Mouse (Mus musculus): Measurements from ENCODE around the gene Eno2.
"Not testable (repeated sequence)": the region's sequence is repeated elsewhere in the genome, so short reads cannot be mapped to it uniquely, and the experiment has no call there.

Eno2 gene

DNA sequence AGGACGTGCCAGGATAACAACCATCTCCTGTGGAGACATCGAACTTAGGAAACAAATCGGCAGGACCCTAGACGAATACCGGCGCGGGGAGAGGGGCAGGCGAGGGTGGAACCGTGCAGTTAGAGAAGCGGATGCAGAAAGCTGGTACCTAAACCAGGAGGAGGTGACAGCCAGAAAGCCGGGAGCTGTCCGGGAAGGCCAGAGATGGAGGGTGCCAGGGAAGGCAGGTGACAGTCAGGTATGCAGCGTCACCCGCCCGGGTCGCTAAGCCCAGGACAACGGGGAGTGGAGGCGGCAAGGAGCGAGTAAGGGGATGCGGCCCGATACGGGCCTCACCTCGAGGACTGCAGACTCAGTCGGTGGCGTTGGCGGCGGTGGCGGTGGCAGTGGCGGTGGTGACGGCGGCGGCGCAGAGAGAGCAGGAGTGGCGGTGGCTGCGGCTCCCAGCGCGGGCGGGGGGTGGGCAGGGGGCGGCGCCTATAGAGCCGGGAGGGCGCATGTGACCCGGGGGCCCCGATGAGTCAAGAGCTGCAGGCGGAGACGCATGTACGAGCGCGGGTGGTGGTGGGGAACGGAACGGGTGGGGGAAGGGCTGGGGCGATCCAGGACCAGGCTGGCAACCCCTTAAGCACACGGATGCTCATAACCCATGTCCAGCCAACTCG is at the start of gene Eno2:
TSS of gene Eno2 (minus strand) at position 573 of the 665 bp plus-strand sequence.
- DNase-seq = peak in 1 of 2 experiments; percentile 48

DNA sequence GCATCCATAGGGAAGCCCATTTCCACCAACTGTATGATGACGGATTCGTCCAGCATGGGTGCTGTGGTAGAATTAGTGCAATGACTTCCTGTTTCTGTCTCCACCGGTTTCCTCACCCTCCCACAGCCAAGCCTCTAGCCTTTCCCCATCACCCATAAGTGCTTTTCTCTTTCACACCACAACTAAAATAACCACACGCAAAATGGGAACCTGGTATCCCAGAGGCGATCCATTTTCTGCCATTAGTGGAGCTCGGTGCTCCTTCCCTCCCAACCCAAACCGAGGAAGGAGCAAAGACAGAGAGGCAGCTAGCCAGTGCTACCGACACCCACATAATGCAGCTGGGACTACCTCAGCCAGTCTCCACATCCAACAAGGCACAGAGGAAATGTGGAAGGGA is 48.5 kb upstream of the Eno2 start:
- DNase-seq = no peak

DNA sequence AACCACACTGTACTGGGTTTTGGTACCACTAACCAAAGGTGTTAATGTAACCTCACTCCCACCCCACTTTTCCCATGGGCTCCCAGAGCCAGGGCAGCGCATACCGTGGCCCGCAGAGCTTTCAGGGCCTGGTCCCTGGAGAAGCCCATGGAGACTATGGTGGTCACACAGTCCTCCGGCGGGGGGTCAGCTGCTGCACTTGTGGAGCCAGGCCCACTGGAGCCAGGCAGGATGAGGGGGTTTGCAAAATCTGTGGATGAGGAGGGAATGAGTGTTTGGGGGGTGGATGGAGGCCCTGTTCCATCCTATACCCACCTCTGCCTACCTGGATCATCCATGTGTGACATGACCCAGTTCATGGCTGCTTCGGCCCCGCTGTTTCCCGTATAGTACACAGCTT is 48.1 kb upstream of the Eno2 start:
- no peak for DNase-seq

GRCm38 (mm10) chr6:124817125-124817524 is 47.7 kb upstream of the Eno2 start:
- DNase-seq = no peak

GRCm38 (mm10) chr6:124816611-124817010 is 47.1 kb upstream of the Eno2 start:
- no peak for DNase-seq

GRCm38 (mm10) chr6:124814858-124815774 is 45.6 kb upstream of the Eno2 start:
- no peak for DNase-seq

GRCm38 (mm10) chr6:124814448-124814847 is 45.0 kb upstream of the Eno2 start:
- no peak for DNase-seq

- DNase-seq = peak; percentile 93
These were observed 44.5 kb upstream of the Eno2 start, which contains the start of gene Tpi1 for GRCm38 (mm10) chr6:124813933-124814332. Tpi1 (minus strand) TSS chr6:124814296.

DNA sequence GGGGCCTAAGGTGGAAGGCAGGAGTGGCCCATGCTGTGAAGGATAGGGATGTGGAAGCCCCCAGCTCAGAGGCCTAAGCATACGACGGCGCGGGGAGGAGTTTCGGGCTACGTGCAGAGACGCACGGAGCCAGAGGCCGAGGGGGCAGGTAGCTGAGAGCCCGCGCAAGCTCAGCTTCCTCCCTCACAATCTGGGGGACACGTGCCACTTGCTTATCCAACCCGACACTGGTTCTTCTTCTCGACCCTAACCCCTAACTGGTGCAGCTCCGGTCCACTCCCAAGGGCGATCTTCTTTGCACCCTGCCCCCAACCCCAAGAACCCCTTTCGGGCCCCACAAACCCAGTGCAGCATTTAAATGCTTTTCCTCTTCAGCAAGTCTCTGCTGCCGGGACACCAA is 44.0 kb upstream of the Eno2 start:
- peak; percentile 64 to 78 for DNase-seq

- peak; percentile 45 to 51 for DNase-seq
These were observed 43.4 kb upstream of the Eno2 start for GRCm38 (mm10) chr6:124812848-124813247.

DNA sequence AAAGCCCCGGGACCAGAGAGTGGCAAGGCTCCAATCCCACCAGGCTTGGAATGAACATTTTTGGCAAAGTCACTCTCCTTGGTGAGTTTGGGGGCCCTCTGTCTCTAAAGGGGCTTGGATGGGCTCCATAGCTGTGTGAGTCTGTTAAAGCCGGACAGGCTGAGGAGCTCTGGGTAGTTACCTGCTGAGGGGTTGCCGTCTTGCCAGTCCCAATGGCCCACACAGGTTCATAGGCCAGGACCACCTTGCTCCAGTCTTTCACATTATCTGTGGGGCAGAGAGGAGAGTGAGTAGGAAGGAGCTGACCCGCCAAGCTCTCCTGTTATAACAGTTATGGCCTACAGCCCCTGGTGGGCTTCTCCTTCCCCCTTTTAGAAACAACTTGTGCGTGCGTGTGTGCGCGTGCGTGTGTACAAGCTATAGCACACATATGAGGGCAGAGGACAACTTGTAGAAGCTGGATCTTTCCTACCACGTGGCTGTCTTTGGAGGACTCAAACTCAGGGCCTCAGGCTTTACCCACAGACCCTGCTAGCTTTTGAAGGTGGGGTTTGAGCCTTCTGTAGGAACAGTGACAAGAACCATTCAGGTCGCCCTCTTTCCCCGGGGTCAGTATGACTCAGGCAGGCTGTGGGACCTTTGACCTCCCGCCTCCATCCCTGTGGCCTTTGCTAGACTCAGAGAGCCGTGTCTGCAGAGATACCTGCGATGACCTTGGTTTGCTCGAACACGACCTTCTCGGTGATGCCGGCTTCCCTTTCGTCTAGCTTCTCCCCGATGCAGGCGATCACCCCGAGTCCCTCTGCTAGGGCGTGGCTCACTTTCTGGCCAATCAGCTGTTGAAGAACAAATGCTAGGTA is 42.5 kb upstream of the Eno2 start:
- DNase-seq = peak in 1 of 2 experiments; percentile 50

GRCm38 (mm10) chr6:124811403-124811665 is 41.9 kb upstream of the Eno2 start:
- DNase-seq = no peak

- not testable (repeated sequence) for DNase-seq
These were observed 41.3 kb upstream of the Eno2 start for GRCm38 (mm10) chr6:124810566-124811402.

- DNase-seq = no peak
These were observed 40.5 kb upstream of the Eno2 start for GRCm38 (mm10) chr6:124809775-124810538.

DNA sequence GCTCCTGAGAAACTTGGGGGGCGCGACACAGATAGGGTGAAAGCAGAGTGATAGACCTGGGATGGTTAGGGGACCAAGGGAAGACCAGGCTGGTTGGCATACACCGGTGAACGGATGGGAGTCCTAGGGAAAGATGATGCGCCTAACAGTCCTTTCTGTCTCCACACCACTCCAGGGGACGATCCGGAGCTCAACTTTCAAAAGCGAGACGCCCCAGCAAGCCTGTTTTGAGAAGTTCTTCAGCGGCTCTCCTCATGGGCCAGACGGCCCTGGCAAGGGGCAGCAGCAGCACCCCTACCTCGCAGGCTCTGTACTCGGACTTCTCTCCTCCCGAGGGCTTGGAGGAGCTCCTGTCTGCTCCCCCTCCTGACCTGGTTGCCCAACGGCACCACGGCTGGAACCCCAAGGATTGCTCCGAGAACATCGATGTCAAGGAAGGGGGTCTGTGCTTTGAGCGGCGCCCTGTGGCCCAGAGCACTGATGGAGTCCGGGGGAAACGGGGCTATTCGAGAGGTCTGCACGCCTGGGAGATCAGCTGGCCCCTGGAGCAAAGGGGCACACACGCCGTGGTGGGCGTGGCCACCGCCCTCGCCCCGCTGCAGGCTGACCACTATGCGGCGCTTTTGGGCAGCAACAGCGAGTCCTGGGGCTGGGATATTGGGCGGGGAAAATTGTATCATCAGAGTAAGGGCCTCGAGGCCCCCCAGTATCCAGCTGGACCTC is 39.7 kb upstream of the Eno2 start:
- DNase-seq = peak; percentile 87 to 93

DNA sequence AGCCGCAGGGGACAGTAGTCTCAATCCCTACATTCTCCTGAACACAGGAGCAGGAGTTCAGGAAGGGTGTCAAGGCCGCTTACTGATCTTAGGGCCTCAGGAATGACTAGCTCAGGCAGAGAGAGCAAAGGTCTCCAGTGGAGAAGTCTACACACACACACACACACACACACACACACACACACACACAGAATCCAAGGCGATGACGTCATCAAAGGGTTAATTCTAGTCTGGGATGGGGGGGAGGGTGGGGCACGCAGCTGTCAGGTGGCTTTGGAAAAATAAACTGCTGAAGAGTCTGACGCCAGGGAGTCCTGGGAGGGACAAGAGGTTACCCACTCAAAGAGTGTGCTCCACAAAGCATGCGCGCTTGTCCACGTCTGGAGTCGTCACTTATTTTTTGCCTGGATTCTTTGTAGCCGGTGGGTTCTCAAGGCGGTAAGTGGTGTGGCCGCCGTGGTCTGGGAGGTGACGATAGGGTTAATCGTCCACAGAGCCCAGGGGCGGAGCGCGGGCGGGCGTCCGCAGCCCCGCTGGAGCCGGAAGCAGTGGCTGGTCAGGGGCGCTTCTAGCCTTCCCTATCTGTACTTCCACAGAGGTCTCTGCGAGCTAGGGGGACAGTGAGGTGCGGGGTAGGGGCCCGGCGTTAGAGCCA is 39.0 kb upstream of the Eno2 start, which contains the start of gene Spsb2:
TSS of gene Spsb2 (plus strand) at position 304 of the 655 bp plus-strand sequence.
- DNase-seq = peak; percentile 85 to 89

DNA sequence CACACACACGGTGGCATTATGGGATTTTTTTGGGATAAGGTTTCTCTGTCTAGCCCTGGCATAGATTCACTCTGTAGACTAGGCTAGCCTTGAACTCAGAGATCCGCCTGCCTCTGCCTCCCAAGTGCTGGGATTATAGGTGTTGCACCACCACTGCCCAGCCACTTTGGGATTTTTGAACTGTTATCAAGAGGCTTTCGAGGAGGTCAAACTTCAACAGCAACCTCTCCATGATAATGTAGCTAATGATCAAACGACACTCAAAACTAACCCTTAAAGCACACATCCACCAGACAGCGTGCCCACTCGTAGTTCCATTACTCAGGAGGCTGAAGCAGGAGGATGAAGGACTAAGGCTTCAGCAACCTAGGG is 38.5 kb upstream of the Eno2 start:
- no peak for DNase-seq

DNA sequence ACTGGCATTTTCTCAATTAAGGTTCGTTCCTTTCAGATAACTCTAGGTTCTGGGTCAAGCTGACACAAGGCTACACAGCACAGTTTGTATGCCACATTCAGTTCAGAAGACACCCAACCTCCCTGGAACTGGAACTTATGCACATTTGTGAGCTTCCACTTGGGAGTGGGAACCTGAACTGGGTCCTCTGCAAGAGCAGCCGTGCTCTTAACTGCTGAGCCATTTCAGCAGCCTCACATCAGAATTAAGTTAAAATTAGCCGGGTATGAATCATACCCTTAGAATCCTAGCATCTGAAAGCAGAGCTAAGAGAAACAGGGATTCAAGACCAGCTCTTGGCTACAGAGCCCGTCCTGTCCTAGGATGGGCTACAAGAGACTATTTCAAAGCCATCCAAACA is 37.9 kb upstream of the Eno2 start:
- no peak for DNase-seq

DNA sequence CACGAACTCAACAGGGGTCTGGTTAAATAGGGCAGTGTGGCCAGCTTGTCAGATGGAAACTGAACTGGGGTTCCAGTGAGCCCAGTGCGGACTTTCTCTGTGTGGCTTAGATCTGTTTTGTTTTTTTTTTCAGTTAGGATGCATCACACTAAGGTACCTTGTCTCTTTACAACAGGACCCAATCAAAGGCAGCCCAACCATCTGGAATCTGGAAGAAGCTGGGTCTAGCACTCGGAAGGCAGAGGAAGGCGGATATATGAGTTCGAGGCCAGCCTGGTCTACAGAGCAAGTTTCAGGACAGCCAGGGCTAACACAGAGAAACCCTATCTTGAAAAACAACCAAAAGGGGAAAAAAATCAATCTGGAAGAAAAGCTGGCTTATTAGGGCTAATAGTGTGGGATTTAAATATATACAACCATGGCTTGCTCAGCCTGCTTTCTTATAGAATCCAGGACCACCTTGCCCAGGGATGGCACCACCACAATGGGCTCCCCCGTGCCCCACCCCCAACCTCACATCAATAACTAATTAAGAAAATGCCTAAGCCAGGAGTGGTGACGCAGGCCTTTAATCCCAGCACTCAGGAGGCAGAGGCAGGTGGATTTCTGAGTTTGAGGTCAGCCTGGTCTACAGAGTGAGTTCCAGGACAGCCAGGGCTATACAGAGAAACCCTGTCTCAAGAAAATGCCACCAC is 37.1 kb upstream of the Eno2 start:
- no peak for DNase-seq

Measured in kidney, postnatal 36 days (tissue).